Mouse (Mus musculus): ENCODE measurements around the gene Smndc1.

Gene Smndc1

GRCm38 (mm10) chr19:53335241-53335640 is 55.1 kb downstream of the Smndc1 start:
- no peak for DNase-seq

GRCm38 (mm10) chr19:53333730-53334129 is 56.6 kb downstream of the Smndc1 start:
- no peak for DNase-seq

GRCm38 (mm10) chr19:53331882-53332500 is 58.4 kb downstream of the Smndc1 start:
- DNase-seq, result no peak

- peak; percentile 61 for DNase-seq
Measured at GRCm38 (mm10) chr19:53329992-53330381, 60.4 kb downstream of the Smndc1 start.

All from right cerebral cortex, postnatal 14 days (tissue).